Mouse (Mus musculus): Measurements from ENCODE around the gene Pou2f1. TPM values are rescaled to one million over a fixed set of nuclear protein-coding genes. Genes with fewer than 3 reads are reported as not detected.

The Pou2f1 gene
- polyA plus RNA-seq, 1 experiment from 2014 or later: 4.9 TPM

- Histone ChIP-seq H3K4me1 (replicated peaks; ENCODE audit: control insufficient read depth, insufficient read depth) (no peaks in the 10 kb centered on the region), H3K4me2 (replicated peaks; ENCODE audit: low read depth) (no peak overlapping the region), H3K9ac (ENCODE audit: low read length) (no peak overlapping the region), H3K4me3 (ENCODE audit: low read depth, low read length) (no peak overlapping the region), H3K9me3 (ENCODE audit: control insufficient read depth, low read length) (no peaks in the 10 kb centered on the region), H3K27ac (replicated peaks) (no peak overlapping the region), H3K36me3 (ENCODE audit: control insufficient read depth, insufficient read depth, low read length) (no peaks in the 10 kb centered on the region), H3K27me3 (ENCODE audit: control insufficient read depth, insufficient read depth, low read length) (no peaks in the 10 kb centered on the region)
- TF ChIP-seq CTCF (IDR thresholded peaks at IDR 0.05; ENCODE audit: low read depth): no peak
- TF ChIP-seq EP300 (optimal IDR thresholded peaks at IDR 0.05): no peak
- ATAC-seq (ENCODE audit: low FRiP score, low TSS enrichment) (no peak), DNase-seq (ENCODE audit: low spot score) (no peak)
Measured at GRCm38 (mm10) chr1:165958159-165958558, 44.3 kb downstream of the Pou2f1 start.

- WGBS: 69% methylated on average over 2 of the region's 2 CpGs
- H3K4me3 ChIP-seq (ENCODE audit: low read depth, low read length): no peak overlapping the region
- no peaks in the 10 kb centered on the region for H3K36me3 ChIP-seq (ENCODE audit: control insufficient read depth, insufficient read depth, low read length)
- H3K9me3 ChIP-seq (ENCODE audit: control insufficient read depth, low read length): no peaks in the 10 kb centered on the region
- no peak overlapping the region for H3K9ac ChIP-seq (ENCODE audit: low read length)
- H3K4me1 ChIP-seq (replicated peaks; ENCODE audit: control insufficient read depth, insufficient read depth): no peaks in the 10 kb centered on the region
- no peak overlapping the region for H3K27ac ChIP-seq (replicated peaks)
- ATAC-seq (ENCODE audit: low FRiP score, low TSS enrichment): no peak
- no peak overlapping the region for H3K4me2 ChIP-seq (replicated peaks; ENCODE audit: low read depth)
- no peak for DNase-seq (ENCODE audit: low spot score)
- no peaks in the 10 kb centered on the region for H3K27me3 ChIP-seq (ENCODE audit: control insufficient read depth, insufficient read depth, low read length)
- TF ChIP-seq CTCF (IDR thresholded peaks at IDR 0.05; ENCODE audit: low read depth) (no peak), EP300 (optimal IDR thresholded peaks at IDR 0.05) (no peak)
Measured at GRCm38 (mm10) chr1:165948214-165948813, 54.2 kb downstream of the Pou2f1 start.

DNA sequence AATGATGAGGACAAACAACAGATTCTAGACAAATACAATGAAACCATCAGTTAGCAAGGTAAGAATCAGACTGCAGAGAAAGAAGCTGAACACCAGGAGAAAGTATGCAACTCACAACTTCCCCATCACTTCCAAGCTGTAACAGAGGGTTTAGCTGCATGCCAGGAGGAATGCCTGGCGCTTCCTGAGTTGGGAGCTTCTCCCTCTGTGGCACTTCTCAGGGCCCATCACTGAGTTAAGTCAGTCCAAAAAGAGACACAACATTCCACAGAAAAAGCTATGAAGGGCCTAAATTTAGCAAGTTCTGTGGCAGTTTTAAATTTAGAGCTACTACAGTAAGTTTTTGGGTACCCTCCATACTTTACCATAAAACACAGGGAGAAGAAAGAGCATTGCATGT is 59.2 kb downstream of the Pou2f1 start:
- no peaks in the 10 kb centered on the region for H3K4me1 ChIP-seq (replicated peaks; ENCODE audit: control insufficient read depth, insufficient read depth)
- no peak overlapping the region for H3K4me3 ChIP-seq (ENCODE audit: low read depth, low read length)
- H3K27me3 ChIP-seq (ENCODE audit: control insufficient read depth, insufficient read depth, low read length): no peaks in the 10 kb centered on the region
- no peaks in the 10 kb centered on the region for H3K9me3 ChIP-seq (ENCODE audit: control insufficient read depth, low read length)
- DNase-seq (ENCODE audit: low spot score): no peak
- TF ChIP-seq CTCF (IDR thresholded peaks at IDR 0.05; ENCODE audit: low read depth) (no peak), EP300 (optimal IDR thresholded peaks at IDR 0.05) (no peak)
- 93% methylated on average over 1 of the region's 1 CpGs for WGBS
- H3K4me2 ChIP-seq (replicated peaks; ENCODE audit: low read depth): no peak overlapping the region
- ATAC-seq (ENCODE audit: low FRiP score, low TSS enrichment): no peak
- no peak overlapping the region for H3K9ac ChIP-seq (ENCODE audit: low read length)
- H3K36me3 ChIP-seq (ENCODE audit: control insufficient read depth, insufficient read depth, low read length): no peaks in the 10 kb centered on the region
- H3K27ac ChIP-seq (replicated peaks): no peak overlapping the region

DNA sequence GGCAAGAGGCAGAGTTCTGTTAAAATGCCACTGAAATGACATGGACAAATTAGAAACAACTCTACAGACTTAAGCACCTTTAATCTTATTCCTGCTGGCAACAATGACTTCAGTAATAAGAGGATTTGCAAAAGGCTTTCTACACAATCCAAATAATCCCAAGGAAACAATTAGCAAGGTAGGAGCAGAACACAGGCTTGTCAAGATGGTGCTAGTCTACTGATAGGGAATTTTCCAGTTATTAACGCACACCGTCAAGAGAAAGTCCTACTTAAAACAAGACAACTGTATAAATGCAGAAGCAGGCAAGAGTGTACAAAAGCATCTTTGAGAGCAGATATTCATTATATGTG is 67.0 kb downstream of the Pou2f1 start:
- Histone ChIP-seq H3K9ac (ENCODE audit: low read length) (no peak overlapping the region), H3K36me3 (ENCODE audit: control insufficient read depth, insufficient read depth, low read length) (no peaks in the 10 kb centered on the region), H3K4me2 (replicated peaks; ENCODE audit: low read depth) (no peak overlapping the region), H3K9me3 (ENCODE audit: control insufficient read depth, low read length) (no peaks in the 10 kb centered on the region), H3K27me3 (ENCODE audit: control insufficient read depth, insufficient read depth, low read length) (no peaks in the 10 kb centered on the region), H3K27ac (replicated peaks) (no peak overlapping the region), H3K4me1 (replicated peaks; ENCODE audit: control insufficient read depth, insufficient read depth) (no peaks in the 10 kb centered on the region), H3K4me3 (ENCODE audit: low read depth, low read length) (no peak overlapping the region)
- ATAC-seq (ENCODE audit: low FRiP score, low TSS enrichment): no peak
- no peak for TF ChIP-seq CTCF (IDR thresholded peaks at IDR 0.05; ENCODE audit: low read depth)
- no peak for TF ChIP-seq EP300 (optimal IDR thresholded peaks at IDR 0.05)
- WGBS: 79% methylated on average over 2 of the region's 2 CpGs
- DNase-seq (ENCODE audit: low spot score): no peak

DNA sequence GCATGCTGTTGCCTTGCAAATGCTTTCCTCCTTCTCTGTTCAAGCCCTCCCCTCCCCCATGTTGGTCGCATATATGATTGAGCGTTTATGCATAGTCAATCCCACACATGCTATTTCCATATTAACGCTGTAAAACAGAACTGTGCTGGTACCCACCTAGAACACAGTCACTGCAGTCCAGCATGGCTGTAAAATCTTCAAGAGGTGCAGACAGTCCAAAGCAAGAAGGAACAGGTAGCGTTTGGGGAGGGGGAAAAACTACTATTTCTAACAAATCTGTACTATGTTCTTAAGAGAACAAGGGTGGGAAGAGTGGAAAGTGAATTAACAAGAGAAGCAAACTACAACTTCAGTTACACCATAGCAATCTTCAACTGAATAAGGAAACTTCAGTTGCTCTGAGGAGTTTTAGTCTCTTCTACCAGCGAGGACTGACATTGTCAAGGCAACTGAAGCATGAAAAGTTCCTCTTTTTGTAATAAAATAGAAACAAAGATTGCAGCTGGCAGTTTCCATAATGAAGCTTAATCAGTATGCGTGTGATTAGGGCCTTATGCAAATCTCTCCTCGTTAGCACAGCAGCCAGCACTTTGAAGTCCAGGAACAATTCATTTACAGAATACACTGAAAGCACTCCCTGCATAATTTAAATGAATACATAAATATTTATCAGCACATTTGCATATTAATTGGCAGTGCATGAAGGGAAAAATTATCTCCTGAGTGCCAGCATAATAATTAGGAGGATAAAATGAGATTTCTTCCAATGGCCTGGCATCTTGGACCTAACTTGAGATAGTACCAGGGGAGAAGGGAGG is 67.6 kb downstream of the Pou2f1 start:
- H3K27ac ChIP-seq (replicated peaks): no peak overlapping the region
- no peak overlapping the region for H3K9ac ChIP-seq (ENCODE audit: low read length)
- H3K4me1 ChIP-seq (replicated peaks; ENCODE audit: control insufficient read depth, insufficient read depth): no peaks in the 10 kb centered on the region
- no peaks in the 10 kb centered on the region for H3K36me3 ChIP-seq (ENCODE audit: control insufficient read depth, insufficient read depth, low read length)
- H3K9me3 ChIP-seq (ENCODE audit: control insufficient read depth, low read length): no peaks in the 10 kb centered on the region
- no peak overlapping the region for H3K4me2 ChIP-seq (replicated peaks; ENCODE audit: low read depth)
- 83% methylated on average over 7 of the region's 7 CpGs for WGBS
- ATAC-seq (ENCODE audit: low FRiP score, low TSS enrichment) (no peak), DNase-seq (ENCODE audit: low spot score) (no peak)
- no peak for TF ChIP-seq CTCF (IDR thresholded peaks at IDR 0.05; ENCODE audit: low read depth)
- TF ChIP-seq EP300 (optimal IDR thresholded peaks at IDR 0.05): no peak
- H3K27me3 ChIP-seq (ENCODE audit: control insufficient read depth, insufficient read depth, low read length): no peaks in the 10 kb centered on the region
- no peak overlapping the region for H3K4me3 ChIP-seq (ENCODE audit: low read depth, low read length)

DNA sequence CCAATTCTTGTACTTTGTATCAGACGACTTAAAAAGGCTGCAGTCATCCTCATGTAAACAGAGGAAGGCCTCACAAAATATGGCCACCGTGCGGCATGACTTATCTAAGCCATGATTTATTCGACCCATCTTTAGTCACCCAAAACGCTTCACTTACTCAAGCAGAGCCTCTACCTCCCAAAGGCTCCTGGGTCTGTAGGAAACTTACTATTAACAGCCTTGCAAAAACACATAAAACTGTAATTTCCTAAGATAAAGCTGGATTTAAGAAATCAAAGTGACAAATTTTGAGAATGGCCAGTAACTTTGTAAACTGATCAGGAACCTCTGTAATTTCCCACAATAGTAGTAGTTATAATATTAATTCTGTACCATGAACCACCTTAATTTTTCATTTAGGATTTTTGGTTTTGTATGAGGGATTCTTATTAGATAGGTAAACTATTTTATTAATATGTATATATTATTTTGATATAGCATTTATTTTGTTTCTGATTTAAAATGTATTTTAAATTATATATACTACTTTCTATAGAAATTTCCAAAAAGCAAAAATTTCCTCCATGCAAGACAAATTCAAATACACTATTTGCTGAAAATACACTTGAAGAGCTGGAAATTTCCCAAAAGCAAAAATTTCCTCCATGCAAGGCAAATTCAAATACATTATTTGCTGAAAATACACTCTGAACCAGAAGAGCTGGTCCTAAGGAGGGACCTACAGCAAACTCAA is 68.4 kb downstream of the Pou2f1 start:
- no peak for ATAC-seq (ENCODE audit: low FRiP score, low TSS enrichment)
- Histone ChIP-seq H3K27ac (replicated peaks) (no peak overlapping the region), H3K9ac (ENCODE audit: low read length) (no peak overlapping the region), H3K4me3 (ENCODE audit: low read depth, low read length) (no peak overlapping the region), H3K9me3 (ENCODE audit: control insufficient read depth, low read length) (no peaks in the 10 kb centered on the region), H3K4me1 (replicated peaks; ENCODE audit: control insufficient read depth, insufficient read depth) (no peaks in the 10 kb centered on the region), H3K36me3 (ENCODE audit: control insufficient read depth, insufficient read depth, low read length) (no peaks in the 10 kb centered on the region), H3K4me2 (replicated peaks; ENCODE audit: low read depth) (no peak overlapping the region), H3K27me3 (ENCODE audit: control insufficient read depth, insufficient read depth, low read length) (no peaks in the 10 kb centered on the region)
- DNase-seq (ENCODE audit: low spot score): no peak
- WGBS: 57% methylated on average over 5 of the region's 5 CpGs
- TF ChIP-seq CTCF (IDR thresholded peaks at IDR 0.05; ENCODE audit: low read depth) (no peak), EP300 (optimal IDR thresholded peaks at IDR 0.05) (no peak)
